15 mouse cellular contexts compared by ENCODE assay signal in the genomic region with DNA sequence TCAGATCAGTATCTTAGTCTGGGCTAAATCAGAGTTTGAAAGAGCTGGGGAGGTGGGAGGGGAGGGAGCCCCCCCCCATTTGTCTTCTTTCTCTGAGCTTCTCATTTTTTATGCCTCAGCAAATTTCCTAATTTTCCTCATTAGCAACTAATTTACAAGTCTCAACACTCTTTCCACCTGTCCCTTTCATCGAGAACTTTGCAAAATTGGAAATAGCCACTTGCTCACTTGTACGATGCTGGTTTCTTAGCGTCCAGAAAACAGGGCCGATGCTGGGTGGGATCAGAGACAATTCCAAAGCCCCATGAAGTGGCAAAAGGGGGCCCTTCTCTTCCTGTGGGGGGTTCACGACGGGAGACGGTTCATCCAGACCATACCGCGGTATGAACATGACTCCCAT.
"Had no signal": no experiment of that assay in that cellular context is flagged by ENCODE, and none has a peak within 500 bp of the region (broad histone marks: within the 10 kb centered on the region; RNA-seq: fewer than 3 reads in every experiment).

No protein-coding gene starts in this region.

- ATAC-seq: liver, embryonic 12.5 days had no signal

- H3K36me3 ChIP-seq: limb, embryonic 15.5 days; liver, embryonic 12.5 days; midbrain, embryonic 10.5 days; neural tube, embryonic 12.5 days had no signal

- H3K27ac ChIP-seq: kidney, postnatal 0 days; limb, embryonic 15.5 days; liver, embryonic 12.5 days; midbrain, embryonic 10.5 days; neural tube, embryonic 12.5 days; stomach, postnatal 0 days had no signal

- H3K9ac ChIP-seq: limb, embryonic 15.5 days; liver, embryonic 12.5 days; lung, embryonic 14.5 days; neural tube, embryonic 12.5 days had no signal

- DNase-seq: kidney, adult 9 months; kidney, postnatal 36 days; lung, embryonic 14.5 days; lung, postnatal 10 days; lung, postnatal 4 days; midbrain, embryonic 14.5 days; right cerebral cortex, adult 18-20 months; right cerebral cortex, postnatal 25 days; thymus, postnatal 4 days had no signal

- H3K4me2 ChIP-seq: limb, embryonic 15.5 days; liver, embryonic 12.5 days; lung, embryonic 14.5 days; neural tube, embryonic 12.5 days had no signal

- H3K9me3 ChIP-seq: limb, embryonic 15.5 days; liver, embryonic 12.5 days; midbrain, embryonic 10.5 days; neural tube, embryonic 12.5 days had no signal

- H3K4me3 ChIP-seq: limb, embryonic 15.5 days; liver, embryonic 12.5 days; midbrain, embryonic 10.5 days; neural tube, embryonic 12.5 days had no signal
